Mouse (Mus musculus) hindbrain, embryonic 13.5 days (tissue): ENCODE data around the gene Klf15. TPM values are rescaled to one million over a fixed set of nuclear protein-coding genes. Genes with fewer than 3 reads are reported as not detected.

Experiments used
- ATAC-seq: fragments of 200-750 bp; cut with Nextera tagmentation; 2 replicates; pipeline ENCODE4 v1.8.0; 2017; ENCODE audit warnings: moderate TSS enrichment; ENCODE audit not compliant: low FRiP score
- H3K27ac ChIP-seq: fragments of 300-500 bp; sonication (generic); 2 replicates; pipeline ENCODE4 v1.5.1; 2015; ENCODE audit warnings: inconsistent platforms, mild to moderate bottlenecking, moderate library complexity
- H3K27me3 ChIP-seq: fragments of 300-500 bp; sonication (generic); 2 replicates; pipeline ENCODE4 v1.6.1; 2015; ENCODE audit warnings: mild to moderate bottlenecking, inconsistent platforms
- H3K36me3 ChIP-seq: fragments of 300-500 bp; sonication (generic); 2 replicates; pipeline ENCODE4 v1.6.1; 2015; ENCODE audit warnings: mild to moderate bottlenecking, inconsistent platforms
- H3K4me1 ChIP-seq: fragments of 300-500 bp; sonication (generic); replicated peaks from 2 replicates; pipeline ENCODE4 v1.6.1; 2015; ENCODE audit warnings: inconsistent platforms
- H3K4me2 ChIP-seq: fragments of 300-500 bp; sonication (generic); 2 replicates; pipeline ENCODE4 v1.6.1; 2015; ENCODE audit warnings: inconsistent platforms, mild to moderate bottlenecking, moderate library complexity
- H3K4me3 ChIP-seq: fragments of 300-500 bp; sonication (generic); 2 replicates; pipeline ENCODE4 v1.5.1; 2015; ENCODE audit warnings: mild to moderate bottlenecking, inconsistent platforms
- H3K9ac ChIP-seq: fragments of 300-500 bp; sonication (generic); 2 replicates; pipeline ENCODE4 v1.6.1; 2015; ENCODE audit warnings: mild to moderate bottlenecking, inconsistent platforms
- H3K9me3 ChIP-seq: fragments of 300-500 bp; sonication (generic); 2 replicates; pipeline ENCODE4 v1.6.1; 2016; ENCODE audit warnings: inconsistent platforms
- WGBS: fragments of 180-500 bp; shearing (Covaris S2); methylation state at CpG from one replicate; pipeline ENCODE4 v1.1.7; 2015; 5-methylcytosine and 5-hydroxymethylcytosine counted together
- polyA plus RNA-seq: library from polyadenylated mRNA; unstranded; fragments of >200 nt; fragmentation: Nextera tagmentation; extraction: Ambion mirVana; gene quantifications from 2 replicates; pipeline ENCODE4 v1.2.1, GENCODE M21; 2015

Klf15 gene
- polyA plus RNA-seq, 1 experiment from 2014 or later = 10.2 TPM

- H3K9ac ChIP-seq = no peak overlapping the region
- no peak overlapping the region for H3K27ac ChIP-seq
- WGBS = 56% methylated on average over 5 of the region's 5 CpGs
- H3K27me3 ChIP-seq = no peaks in the 10 kb centered on the region
- H3K4me3 ChIP-seq = no peak overlapping the region
- no peaks in the 10 kb centered on the region for H3K9me3 ChIP-seq
- no peak for ATAC-seq
- no peaks in the 10 kb centered on the region for H3K36me3 ChIP-seq
- H3K4me2 ChIP-seq = no peak overlapping the region
- H3K4me1 ChIP-seq = peaks cover 3% of the 10 kb centered on the region; the same call in 1 of the 2 replicates
Observed at GRCm38 (mm10) chr6:90519375-90519774, 57.0 kb downstream of the Klf15 start.

Other genes with a start within 250 kb of the Klf15 start
- gene Vmn1r53, start 238.1 kb upstream of the Klf15 start, polyA plus RNA-seq = not detected in 2 replicates
- not detected in 2 replicates for gene Vmn1r54, start 216.3 kb upstream of the Klf15 start, polyA plus RNA-seq
- not detected in 2 replicates for gene BC048671, start 161.4 kb upstream of the Klf15 start, polyA plus RNA-seq
- 0.12 and 0.17 TPM in 2 replicates for gene Chst13, start 137.4 kb upstream of the Klf15 start, polyA plus RNA-seq
- not detected in 2 replicates for gene Uroc1, start 129.3 kb upstream of the Klf15 start, polyA plus RNA-seq
- gene Zxdc, start 93.1 kb upstream of the Klf15 start, polyA plus RNA-seq = 10.5 and 11.2 TPM in 2 replicates
- 6.7 and 6.9 TPM in 2 replicates for gene Cfap100, start 33.8 kb upstream of the Klf15 start, polyA plus RNA-seq
- gene Aldh1l1, start 23.9 kb downstream of the Klf15 start, polyA plus RNA-seq = 44.8 and 45.3 TPM in 2 replicates
- gene Slc41a3, start 142.1 kb downstream of the Klf15 start, polyA plus RNA-seq = 5.1 and 5.5 TPM in 2 replicates